Mouse (Mus musculus): Measurements from ENCODE around the gene Ndufs7. TPM values are rescaled to one million over a fixed set of nuclear protein-coding genes. Genes with fewer than 3 reads are reported as not detected.

Gene Ndufs7
- total and polyA plus RNA-seq, 3 experiments = 377 to 458 TPM; not detected in 1

DNA sequence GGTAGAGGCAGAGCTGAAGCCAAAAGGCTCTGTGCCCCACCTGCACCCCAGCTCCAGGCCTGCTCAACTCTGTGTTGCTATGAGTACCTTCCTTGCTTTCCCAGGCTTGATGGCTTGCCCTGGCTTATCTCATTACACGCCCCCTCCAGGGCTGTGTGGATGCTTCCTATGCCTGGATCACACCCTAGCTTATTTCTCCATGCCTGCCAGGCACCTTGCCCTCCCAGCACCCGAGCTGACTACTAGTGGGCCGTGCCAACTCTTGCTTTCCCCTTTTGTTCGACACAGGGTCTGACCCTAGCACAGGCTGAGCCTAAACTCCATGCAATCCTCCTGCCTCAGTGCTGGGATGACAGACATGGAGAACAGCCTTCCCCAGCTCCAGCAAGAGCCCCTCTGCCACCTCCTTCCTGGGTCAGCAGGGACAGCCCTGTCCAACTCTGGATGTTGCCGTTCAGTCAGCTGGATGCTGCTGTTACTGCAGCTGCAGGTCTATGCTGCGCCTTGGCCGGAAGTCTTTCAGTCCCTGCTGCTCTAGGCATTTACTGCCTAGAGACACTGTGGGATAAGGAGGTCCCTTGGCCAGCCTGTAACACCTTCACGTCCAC, 48.7 kb downstream of the Ndufs7 start:
- Histone ChIP-seq H3K4me3 (ENCODE audit: control insufficient read depth in 1 of 2, insufficient read depth in 1 of 2, low read depth in 2 of 2, low read length in 2 of 2) (no peak overlapping the region), H3K9ac (ENCODE audit: control insufficient read depth, low read depth, low read length, poor library complexity, severe bottlenecking) (no peak overlapping the region), H3K4me1 (ENCODE audit: control insufficient read depth in 1 of 2, insufficient read depth in 2 of 2, low read length in 2 of 2) (peaks cover 0 to 19% of the 10 kb centered on the region in 2 experiments; a peak in 2 of 4 replicates), H3K36me3 (ENCODE audit: control insufficient read depth in 1 of 2, insufficient read depth in 2 of 2, low read length in 2 of 2) (peaks cover 6 to 7% of the 10 kb centered on the region in 2 experiments; a peak in 3 of 4 replicates), H3K27me3 (ENCODE audit: control insufficient read depth in 1 of 2, insufficient read depth in 2 of 2, low read length in 2 of 2) (no peaks in the 10 kb centered on the region), H3K9me3 (replicated peaks; ENCODE audit: insufficient read depth, low read length) (no peaks in the 10 kb centered on the region), H3K79me2 (ENCODE audit: control insufficient read depth, insufficient read depth, low read length, poor library complexity) (peaks cover 15% of the 10 kb centered on the region), H3K27ac (ENCODE audit: control insufficient read depth, low read depth, low read length) (no peak overlapping the region)
- no peak for TF ChIP-seq MAZ (IDR thresholded peaks at IDR 0.05; ENCODE audit: low read depth, low read length)
- TF ChIP-seq POLR2AphosphoS5 (IDR thresholded peaks at IDR 0.05; ENCODE audit: borderline replicate concordance, low read depth, low read length) = 0 out of 2 replicates have a peak, but pooled peaks have one; percentile 27
- peak; percentile 33 for DNase-seq (ENCODE audit: low read depth, low spot score)

GRCm38 (mm10) chr10:80298571-80299281, 49.8 kb downstream of the Ndufs7 start:
- H3K27ac ChIP-seq (ENCODE audit: control insufficient read depth, low read depth, low read length) = no peak overlapping the region
- peaks cover 3 to 7% of the 10 kb centered on the region in 2 experiments; a peak in 3 of 4 replicates for H3K36me3 ChIP-seq (ENCODE audit: control insufficient read depth in 1 of 2, insufficient read depth in 2 of 2, low read length in 2 of 2)
- H3K4me1 ChIP-seq (ENCODE audit: control insufficient read depth in 1 of 2, insufficient read depth in 2 of 2, low read length in 2 of 2) = peaks cover 0 to 19% of the 10 kb centered on the region in 2 experiments; a peak in 2 of 4 replicates
- H3K9ac ChIP-seq (ENCODE audit: control insufficient read depth, low read depth, low read length, poor library complexity, severe bottlenecking) = no peak overlapping the region
- no peaks in the 10 kb centered on the region for H3K27me3 ChIP-seq (ENCODE audit: control insufficient read depth in 1 of 2, insufficient read depth in 2 of 2, low read length in 2 of 2)
- H3K4me3 ChIP-seq (ENCODE audit: control insufficient read depth in 1 of 2, insufficient read depth in 1 of 2, low read depth in 2 of 2, low read length in 2 of 2) = no peak overlapping the region
- H3K9me3 ChIP-seq (replicated peaks; ENCODE audit: insufficient read depth, low read length) = no peaks in the 10 kb centered on the region
- DNase-seq (ENCODE audit: low read depth, low spot score) = no peak
- TF ChIP-seq BHLHE40 (IDR thresholded peaks at IDR 0.05; ENCODE audit: borderline replicate concordance, low read depth, low read length) (no peak), ZKSCAN1 (IDR thresholded peaks at IDR 0.05; ENCODE audit: low read depth, low read length) (no peak), ETS1 (IDR thresholded peaks at IDR 0.05; ENCODE audit: low read depth, low read length) (no peak)
- H3K79me2 ChIP-seq (ENCODE audit: control insufficient read depth, insufficient read depth, low read length, poor library complexity) = peaks cover 4% of the 10 kb centered on the region

DNA sequence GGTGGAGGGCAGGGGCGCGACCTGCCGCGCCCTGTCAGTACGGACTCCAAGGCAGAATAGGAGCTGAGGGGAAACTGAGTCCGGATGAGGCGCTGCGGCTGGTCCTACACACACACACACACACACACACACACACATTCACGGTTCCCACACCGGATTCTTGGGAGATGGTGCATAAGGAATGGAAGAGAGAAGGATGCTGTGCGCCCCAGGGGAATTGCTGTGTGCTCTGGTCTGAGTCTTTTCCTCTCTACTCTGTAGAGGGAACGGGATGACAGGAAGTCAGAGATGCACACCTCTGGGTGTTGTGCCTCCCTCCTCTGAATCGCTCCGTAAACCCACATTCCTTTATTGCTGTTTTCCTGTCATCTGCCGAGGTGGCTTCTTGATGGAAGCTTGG, 50.4 kb downstream of the Ndufs7 start:
- Histone ChIP-seq H3K9me3 (replicated peaks; ENCODE audit: insufficient read depth, low read length) (no peaks in the 10 kb centered on the region), H3K4me3 (ENCODE audit: control insufficient read depth in 1 of 2, insufficient read depth in 1 of 2, low read depth in 2 of 2, low read length in 2 of 2) (no peak overlapping the region), H3K36me3 (ENCODE audit: control insufficient read depth in 1 of 2, insufficient read depth in 2 of 2, low read length in 2 of 2) (peaks cover 1 to 4% of the 10 kb centered on the region in 2 experiments; a peak in 2 of 4 replicates), H3K27ac (ENCODE audit: control insufficient read depth, low read depth, low read length) (no peak overlapping the region), H3K4me1 (ENCODE audit: control insufficient read depth in 1 of 2, insufficient read depth in 2 of 2, low read length in 2 of 2) (peaks cover 0 to 16% of the 10 kb centered on the region in 2 experiments; a peak in 2 of 4 replicates), H3K9ac (ENCODE audit: control insufficient read depth, low read depth, low read length, poor library complexity, severe bottlenecking) (no peak overlapping the region), H3K79me2 (ENCODE audit: control insufficient read depth, insufficient read depth, low read length, poor library complexity) (no peaks in the 10 kb centered on the region), H3K27me3 (ENCODE audit: control insufficient read depth in 1 of 2, insufficient read depth in 2 of 2, low read length in 2 of 2) (no peaks in the 10 kb centered on the region)
- no peak for TF ChIP-seq E2F4 (IDR thresholded peaks at IDR 0.05; ENCODE audit: borderline replicate concordance, low read depth, low read length)
- TF ChIP-seq MYC (IDR thresholded peaks at IDR 0.05; ENCODE audit: low read depth, low read length) = no peak
- TF ChIP-seq TBP (IDR thresholded peaks at IDR 0.05; ENCODE audit: low read depth, low read length) = no peak
- no peak for TF ChIP-seq NELFE (IDR thresholded peaks at IDR 0.05; ENCODE audit: low read depth, low read length)
- TF ChIP-seq USF1 (IDR thresholded peaks at IDR 0.05; ENCODE audit: low read depth, low read length) = no peak
- DNase-seq (ENCODE audit: low read depth, low spot score) = no peak

Measured in MEL (cell line).